Mouse (Mus musculus): Measurements from ENCODE around the gene Atg16l2. TPM values are rescaled to one million over a fixed set of nuclear protein-coding genes. Genes with fewer than 3 reads are reported as not detected.
A peak's percentile ranks its signal among the peaks of the same experiment; 100 is the strongest.

Atg16l2 gene
- total RNA-seq, 2 experiments from 2014 or later = 52.1 to 52.4 TPM

DNA sequence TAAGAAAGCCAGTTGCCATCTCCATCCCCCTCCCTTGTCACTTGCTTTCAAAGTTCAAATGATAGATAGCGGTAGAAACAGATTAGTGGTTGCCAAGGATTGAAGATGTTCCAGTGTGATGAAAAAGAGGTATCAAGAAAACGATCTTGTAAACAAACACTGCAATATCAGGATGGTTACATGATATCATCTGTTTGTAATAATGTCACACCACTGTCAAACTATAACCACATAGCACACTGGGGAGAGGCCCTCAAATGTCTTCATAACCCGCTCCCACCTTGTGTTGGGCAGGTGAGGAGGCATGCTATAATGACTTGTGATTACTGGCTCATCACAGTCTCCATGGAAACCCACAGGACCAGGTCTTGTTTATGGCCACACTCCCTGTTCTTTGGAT lies 3.7 kb downstream of the Atg16l2 start:
- intact Hi-C loops (cut with DNase I) = loop anchor here (10.0 kb wide), 1 partner anchor 394 kb away; no protein-coding TSS in a partner anchor
- DNase-seq (ENCODE audit: extremely low spot score in 1 of 2, low spot score in 2 of 2) = no peak

DNA sequence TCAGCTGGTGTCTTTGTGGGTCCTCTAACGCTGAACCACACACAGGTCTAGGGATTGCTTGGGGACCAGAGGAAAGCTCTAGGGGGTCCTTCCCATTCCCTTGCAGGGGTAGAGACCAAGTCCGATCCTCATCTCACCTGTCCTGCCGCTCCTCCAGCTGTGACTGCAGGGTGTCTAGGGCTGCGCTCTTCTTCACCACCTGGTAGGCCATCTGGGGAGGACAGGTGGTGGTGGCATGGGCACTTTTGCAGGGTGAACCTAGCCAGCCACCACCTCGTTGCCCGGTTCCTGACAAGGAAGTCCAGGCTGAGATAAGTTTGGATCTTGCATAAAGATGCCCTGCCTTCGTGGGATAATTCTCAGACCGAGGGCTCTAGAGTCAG lies 5.0 kb downstream of the Atg16l2 start:
- no peak for DNase-seq (ENCODE audit: extremely low spot score in 1 of 2, low spot score in 2 of 2)
- intact Hi-C loops (cut with DNase I) = loop anchor here (10.0 kb wide), 1 partner anchor 392 kb away; no protein-coding TSS in a partner anchor

DNA sequence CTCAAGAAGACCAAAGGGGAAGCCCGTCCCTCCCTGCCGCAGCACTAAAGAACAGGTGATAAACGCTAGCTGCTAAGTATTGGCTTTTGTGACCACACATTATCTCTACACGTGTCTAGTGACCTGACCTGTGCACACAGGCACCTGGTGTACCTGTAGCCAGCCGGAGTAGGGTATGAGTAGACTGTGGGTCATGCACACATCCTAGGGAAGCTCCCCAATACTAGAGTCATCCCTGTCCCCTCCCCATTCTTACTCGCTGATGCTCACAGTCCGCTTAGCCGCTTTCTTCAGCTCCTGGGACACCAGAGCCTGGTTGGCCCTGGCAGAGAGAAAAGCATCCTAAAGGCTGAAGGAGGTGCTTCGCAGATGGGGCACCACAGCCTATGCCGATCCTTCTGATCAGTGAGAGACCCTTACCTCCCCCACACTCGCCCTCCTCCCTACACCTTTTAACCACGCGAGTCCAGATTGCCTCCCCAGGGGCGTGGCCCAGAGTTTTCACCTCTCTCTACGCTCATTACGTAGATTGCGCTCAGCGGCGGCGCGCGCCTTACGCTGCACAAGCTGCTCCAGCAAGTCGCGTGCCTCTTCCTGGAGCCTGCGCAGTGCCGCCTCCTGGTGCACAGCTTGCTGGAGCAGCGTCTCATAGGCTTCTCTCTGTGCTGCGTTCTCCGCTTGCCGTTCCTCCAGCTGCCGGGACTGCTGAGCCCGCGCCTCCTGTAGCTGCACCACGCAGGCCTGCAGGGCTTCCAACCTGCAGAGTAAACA lies 5.6 kb downstream of the Atg16l2 start:
- intact Hi-C loops (cut with DNase I) = loop anchor here (1.0 to 10.0 kb wide), 2 partner anchors 18 to 392 kb away; no protein-coding TSS in a partner anchor
- DNase-seq (ENCODE audit: extremely low spot score in 1 of 2, low spot score in 2 of 2) = peak; percentile 88 to 92

DNA sequence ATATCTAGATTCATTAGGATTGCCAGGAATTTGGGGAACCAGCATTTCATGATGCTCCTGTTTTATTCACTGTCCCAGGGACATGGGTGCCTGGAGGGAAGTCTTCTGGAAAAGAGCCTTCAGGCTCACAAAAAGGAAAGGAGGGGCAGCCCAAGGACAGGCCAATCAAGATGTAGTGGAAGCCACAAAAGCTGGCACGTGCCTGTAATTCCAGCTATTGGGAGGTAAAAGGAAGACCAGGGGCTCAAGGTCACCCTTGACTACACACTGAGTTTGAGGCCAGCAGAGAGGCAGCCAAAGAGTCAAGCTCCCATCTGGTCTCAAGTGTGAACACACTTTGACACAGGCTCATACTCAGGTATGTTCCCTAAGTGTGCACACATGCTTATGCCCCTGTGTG lies 6.6 kb downstream of the Atg16l2 start:
- intact Hi-C loops (cut with DNase I) = loop anchor here (10.0 kb wide), 1 partner anchor 391 kb away; no protein-coding TSS in a partner anchor
- no peak for DNase-seq (ENCODE audit: extremely low spot score in 1 of 2, low spot score in 2 of 2)

DNA sequence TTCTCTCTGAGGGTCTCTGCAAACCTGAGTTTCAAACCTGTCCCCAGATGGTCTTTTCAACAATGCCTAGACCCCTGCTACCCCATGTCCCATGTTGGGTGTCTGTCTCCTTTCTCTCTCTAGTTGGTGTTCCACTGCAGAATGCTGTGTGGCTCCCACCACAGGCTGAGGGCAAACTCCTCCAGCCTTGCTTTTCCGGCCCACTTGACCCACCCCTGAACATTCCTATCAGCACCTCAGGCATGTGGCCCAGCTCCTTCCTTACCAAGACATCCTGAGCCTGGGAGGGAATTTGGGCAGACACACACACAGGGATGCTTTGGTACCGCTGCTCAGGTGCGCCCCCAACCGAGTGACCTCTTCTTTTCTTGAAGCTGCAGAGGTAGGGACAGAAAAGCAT lies 8.4 kb downstream of the Atg16l2 start:
- DNase-seq (ENCODE audit: extremely low spot score in 1 of 2, low spot score in 2 of 2) = no peak
- intact Hi-C loops (cut with DNase I) = loop anchor here (10.0 kb wide), 1 partner anchor 389 kb away; no protein-coding TSS in a partner anchor

DNA sequence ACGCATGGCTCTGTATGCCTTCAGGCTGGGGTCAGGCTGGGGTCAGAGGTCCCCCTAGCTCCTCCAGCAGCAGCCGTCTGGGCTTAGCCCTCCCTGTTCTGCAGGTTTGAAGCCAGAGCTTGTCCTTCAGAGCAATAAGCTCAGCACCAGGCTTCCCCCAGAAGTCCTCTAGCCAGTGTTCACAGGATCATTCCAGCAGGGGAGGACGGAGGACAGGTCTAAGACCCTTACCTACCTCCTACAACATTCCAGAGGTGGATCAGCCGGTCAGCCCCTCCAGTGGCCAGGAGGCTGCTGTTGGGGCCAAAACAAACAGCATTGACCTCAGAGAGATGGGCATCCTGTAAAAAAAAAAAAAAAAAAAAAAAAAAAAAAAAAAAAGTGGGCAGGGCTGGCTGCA lies 8.9 kb downstream of the Atg16l2 start:
- intact Hi-C loops (cut with DNase I) = loop anchor here (10.0 kb wide), 1 partner anchor 388 kb away; no protein-coding TSS in a partner anchor

DNA sequence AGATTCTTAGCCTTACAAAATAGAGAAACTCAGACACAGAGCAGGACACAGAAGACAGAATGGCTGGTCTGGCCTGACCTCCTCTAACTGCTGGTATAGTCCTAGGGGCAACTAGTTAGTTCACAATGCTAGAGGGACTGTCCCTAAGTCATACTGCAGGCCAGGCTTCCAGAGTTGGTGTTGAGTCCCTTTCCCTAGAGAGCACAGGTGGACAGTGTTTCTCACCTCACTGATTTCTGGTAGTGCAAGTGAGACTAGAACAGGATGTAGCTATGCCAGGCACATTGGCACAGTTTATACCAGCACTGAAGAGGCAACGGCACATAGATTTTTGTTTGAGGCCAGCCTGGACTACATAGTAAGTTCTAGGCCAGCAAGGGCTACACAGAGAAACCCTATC lies 9.4 kb downstream of the Atg16l2 start:
- intact Hi-C loops (cut with DNase I) = loop anchor here (10.0 kb wide), 1 partner anchor 388 kb away; no protein-coding TSS in a partner anchor
- no peak for DNase-seq (ENCODE audit: extremely low spot score in 1 of 2, low spot score in 2 of 2)

More for the DNA sequence above, 8.9 kb downstream of the Atg16l2 start:
- no peak for DNase-seq (ENCODE audit: extremely low spot score in 1 of 2, low spot score in 2 of 2)

DNA sequence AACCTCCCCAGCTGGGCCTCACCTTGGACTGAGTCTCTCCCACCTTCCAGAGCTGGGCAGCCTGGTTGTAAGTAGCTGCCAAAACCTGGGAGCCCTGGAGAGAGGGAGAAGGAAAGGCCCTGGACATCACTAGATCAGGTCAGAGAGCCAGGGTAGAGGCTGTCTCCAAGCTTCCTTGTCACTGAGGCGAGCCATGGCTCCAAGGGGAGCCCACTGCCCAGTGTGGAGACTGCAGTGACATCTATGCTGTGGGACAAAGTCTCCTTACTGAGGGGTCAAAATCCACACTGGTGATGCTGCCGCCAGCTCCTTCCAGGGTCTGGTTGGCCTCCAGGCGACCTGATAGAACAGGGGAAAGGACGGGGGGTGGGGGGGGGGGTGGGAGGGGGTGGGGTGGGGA lies 10.0 kb downstream of the Atg16l2 start:
- intact Hi-C loops (cut with DNase I) = loop anchor here (10.0 kb wide), 1 partner anchor 387 kb away; no protein-coding TSS in a partner anchor

DNA sequence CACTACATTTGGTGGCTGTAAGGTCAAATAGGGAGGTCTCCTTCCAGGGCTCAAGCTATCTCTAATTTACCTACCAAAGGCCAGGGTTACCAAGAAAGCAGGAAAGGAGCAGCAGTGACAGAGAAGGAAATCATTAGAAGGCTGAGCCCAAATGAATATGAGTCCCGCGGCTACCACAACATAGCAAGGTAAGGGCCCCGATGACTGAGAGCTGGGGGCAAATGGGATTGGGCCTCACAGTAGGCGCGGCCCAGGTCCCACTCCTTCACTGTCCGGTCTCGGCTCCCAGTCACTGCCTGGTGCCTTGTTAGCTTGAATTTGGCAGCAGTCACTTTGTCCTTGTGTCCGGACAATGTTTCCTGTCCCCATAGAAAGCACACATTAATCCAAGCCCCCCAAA lies 10.4 kb downstream of the Atg16l2 start:
- intact Hi-C loops (cut with DNase I) = loop anchor here (10.0 kb wide), 1 partner anchor 387 kb away; no protein-coding TSS in a partner anchor
- DNase-seq (ENCODE audit: extremely low spot score in 1 of 2, low spot score in 2 of 2) = no peak

More for the DNA sequence above, 10.0 kb downstream of the Atg16l2 start:
- DNase-seq (ENCODE audit: extremely low spot score in 1 of 2, low spot score in 2 of 2) = no peak

DNA sequence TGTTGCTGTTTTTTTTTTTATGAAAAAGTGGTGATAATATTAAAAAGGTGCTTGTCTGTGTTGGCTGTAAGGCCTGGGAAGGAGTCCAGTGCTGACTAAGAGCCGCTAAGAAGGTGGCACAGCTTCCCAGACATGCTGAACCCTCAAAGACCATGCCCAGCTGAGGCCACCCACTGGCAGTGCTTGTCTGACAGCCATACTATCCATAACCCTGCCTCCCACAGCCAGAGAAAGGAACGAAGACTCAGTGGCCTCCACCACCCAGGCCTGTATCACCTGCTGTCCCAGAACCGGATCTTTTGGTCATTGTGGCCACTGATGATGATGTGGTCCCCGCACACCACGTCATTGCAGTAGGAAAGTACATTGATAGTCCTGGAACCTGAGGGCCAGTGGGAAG lies 10.8 kb downstream of the Atg16l2 start:
- no peak for DNase-seq (ENCODE audit: extremely low spot score in 1 of 2, low spot score in 2 of 2)
- intact Hi-C loops (cut with DNase I) = loop anchor here (10.0 kb wide), 1 partner anchor 386 kb away; no protein-coding TSS in a partner anchor

DNA sequence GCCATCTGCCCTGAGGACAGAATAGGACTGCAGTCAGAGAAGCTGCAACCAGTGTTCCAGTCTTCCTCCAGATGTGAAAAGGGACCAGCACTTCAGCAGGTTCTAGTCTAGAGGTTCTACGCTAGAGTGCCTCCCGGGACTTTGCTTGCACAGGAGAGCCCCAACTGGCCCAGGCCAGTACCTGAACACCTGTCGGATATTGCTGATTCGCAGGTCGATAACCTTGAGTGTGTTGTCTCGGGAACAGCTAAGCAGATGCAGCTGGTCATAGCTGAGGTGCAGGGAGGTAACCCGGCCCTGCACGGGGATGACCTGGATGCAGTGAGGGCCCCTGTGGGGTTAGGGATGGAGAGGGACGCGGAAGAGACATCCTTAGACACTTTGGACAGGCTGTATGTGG lies 11.7 kb downstream of the Atg16l2 start:
- intact Hi-C loops (cut with DNase I) = loop anchor here (10.0 kb wide), 1 partner anchor 386 kb away; no protein-coding TSS in a partner anchor

DNA sequence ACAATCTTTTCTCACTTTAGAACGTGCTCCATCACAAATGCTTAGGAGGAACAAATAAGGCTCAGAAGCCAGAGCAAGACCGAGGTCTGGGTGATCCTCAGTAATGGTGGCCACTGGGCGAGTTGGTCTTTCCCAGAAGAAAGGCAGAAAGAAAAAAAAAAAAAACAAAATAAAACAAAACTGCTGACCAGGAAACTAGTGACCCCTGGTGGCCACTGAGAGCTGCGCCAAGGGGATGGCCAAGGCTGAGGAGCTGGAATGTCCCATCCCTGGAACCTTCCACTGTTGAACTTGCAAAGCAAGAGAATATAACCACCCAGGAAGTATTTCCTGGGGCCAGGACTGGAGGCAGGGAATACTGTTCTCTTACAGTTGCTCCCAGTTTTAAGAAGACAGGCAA lies 13.6 kb downstream of the Atg16l2 start:
- intact Hi-C loops (cut with DNase I) = loop anchor here (5.0 kb wide), 1 partner anchor 226 kb away; no protein-coding TSS in a partner anchor
- peak in 1 of 2 experiments; percentile 71 for DNase-seq (ENCODE audit: extremely low spot score in 1 of 2, low spot score in 2 of 2)

More for the DNA sequence above, 11.7 kb downstream of the Atg16l2 start:
- no peak for DNase-seq (ENCODE audit: extremely low spot score in 1 of 2, low spot score in 2 of 2)

DNA sequence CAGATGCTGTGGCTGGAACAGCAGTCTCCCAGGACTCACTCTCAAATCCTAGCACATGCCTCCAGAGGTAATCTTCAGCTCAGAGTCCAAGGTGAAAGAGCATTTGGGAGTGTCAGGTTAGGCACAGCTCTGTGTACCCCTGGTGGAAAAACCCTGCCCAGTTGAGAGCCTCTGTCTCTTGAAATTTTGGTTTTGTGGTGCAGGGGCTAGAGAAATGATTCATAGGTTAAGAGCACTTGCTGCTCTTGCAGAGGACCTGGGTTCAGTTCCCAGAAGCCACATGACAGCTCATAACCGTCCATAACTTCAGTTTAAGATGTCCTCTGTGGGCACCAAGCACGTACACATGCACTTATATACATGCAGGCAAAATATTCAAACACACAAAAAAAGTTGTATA lies 14.2 kb downstream of the Atg16l2 start:
- intact Hi-C loops (cut with DNase I) = loop anchor here (5.0 kb wide), 1 partner anchor 226 kb away; no protein-coding TSS in a partner anchor
- DNase-seq (ENCODE audit: extremely low spot score in 1 of 2, low spot score in 2 of 2) = no peak

DNA sequence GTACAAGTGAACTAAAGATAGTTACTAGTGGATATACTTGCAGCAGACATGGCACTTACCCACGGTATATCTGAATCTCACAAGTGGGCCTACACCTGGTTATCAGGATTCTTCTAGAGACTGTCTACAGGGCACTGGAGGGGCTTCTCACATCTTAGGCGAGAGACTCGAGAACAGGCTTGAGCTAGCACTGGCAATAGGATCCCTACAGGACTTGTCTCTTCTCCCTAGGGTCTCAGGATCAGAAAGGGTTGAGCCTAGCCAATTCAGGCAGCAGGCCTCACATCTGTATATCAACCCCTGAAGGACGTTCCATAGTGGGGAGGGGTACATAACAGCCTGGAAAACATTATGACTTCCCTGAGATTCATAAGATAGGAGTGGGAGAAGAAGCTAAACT lies 15.2 kb downstream of the Atg16l2 start:
- intact Hi-C loops (cut with DNase I) = loop anchor here (5.0 kb wide), 1 partner anchor 225 kb away; no protein-coding TSS in a partner anchor
- no peak for DNase-seq (ENCODE audit: extremely low spot score in 1 of 2, low spot score in 2 of 2)

DNA sequence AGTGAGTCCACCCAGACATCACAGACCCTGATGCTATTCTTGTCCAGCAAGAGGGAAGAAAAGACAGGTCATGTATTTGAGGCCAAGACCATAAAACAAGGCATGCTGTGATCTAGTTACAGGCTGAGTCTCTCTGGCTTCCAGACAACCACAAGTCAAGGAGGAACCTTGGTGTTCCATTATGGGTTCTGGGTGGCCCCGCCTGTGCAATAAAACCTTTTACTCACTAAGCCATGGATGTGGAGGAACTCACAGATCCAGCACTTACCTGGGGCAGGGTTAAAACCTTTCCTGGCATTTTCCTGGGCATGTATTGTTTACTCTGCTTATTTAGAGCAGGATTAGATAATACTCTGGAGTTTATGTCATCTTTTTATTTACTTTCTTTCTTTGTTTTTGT lies 17.5 kb downstream of the Atg16l2 start:
- intact Hi-C loops (cut with DNase I) = no loop called here
- no peak for DNase-seq (ENCODE audit: extremely low spot score in 1 of 2, low spot score in 2 of 2)

DNA sequence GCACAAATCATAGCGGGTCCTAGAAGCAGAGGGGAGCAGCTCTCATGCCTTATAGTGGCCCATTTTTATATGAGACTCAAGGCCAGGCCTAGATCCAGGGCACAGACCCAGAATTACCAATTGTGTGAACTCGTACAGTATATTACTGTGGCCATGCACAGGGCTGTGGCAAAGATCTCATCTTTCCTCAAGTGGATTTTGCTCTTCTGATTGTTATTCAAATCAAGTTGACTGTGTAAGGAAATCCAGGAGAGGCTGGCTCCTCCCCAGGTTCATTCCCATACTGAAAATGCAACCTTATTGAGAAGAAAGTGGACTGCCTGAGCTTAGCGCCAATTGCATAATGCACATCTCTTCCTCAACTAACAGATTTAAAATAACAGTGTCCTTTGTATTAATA lies 19.3 kb downstream of the Atg16l2 start:
- intact Hi-C loops (cut with DNase I) = no loop called here
- no peak for DNase-seq (ENCODE audit: extremely low spot score in 1 of 2, low spot score in 2 of 2)

DNA sequence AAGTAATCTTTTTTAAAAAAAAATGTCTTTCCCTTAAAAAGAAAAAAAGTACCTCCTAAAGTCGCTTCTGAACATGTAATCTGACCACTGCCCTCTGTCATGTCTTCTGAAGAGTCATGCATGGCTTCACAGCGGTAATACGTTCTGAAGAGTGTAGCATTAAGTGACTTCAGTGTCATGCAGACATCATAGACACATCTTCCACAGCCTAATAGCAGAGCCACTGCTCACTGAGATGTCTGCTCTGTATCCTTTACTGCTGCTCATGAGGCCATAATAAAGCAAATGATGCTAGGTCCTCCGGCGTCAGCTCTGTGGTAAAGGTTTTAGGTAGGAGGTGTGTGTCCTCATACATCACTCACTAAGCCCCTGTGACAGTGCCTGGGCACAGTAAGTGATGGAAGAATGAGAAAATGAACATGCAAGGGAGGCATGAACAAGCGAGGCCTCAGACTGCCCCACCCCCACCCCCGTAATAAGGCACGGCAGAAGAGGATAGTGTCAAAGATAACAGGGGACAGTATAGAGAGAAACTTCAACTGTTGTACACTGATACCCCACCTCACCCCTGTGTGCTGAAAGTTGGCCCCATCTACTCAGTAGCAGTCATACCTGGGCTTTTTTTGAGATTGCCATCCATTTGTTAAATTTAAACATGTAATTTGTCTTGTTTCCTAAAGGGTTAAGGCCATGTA lies 29.4 kb downstream of the Atg16l2 start:
- intact Hi-C loops (cut with DNase I) = no loop called here
- DNase-seq (ENCODE audit: extremely low spot score in 1 of 2, low spot score in 2 of 2) = no peak

DNA sequence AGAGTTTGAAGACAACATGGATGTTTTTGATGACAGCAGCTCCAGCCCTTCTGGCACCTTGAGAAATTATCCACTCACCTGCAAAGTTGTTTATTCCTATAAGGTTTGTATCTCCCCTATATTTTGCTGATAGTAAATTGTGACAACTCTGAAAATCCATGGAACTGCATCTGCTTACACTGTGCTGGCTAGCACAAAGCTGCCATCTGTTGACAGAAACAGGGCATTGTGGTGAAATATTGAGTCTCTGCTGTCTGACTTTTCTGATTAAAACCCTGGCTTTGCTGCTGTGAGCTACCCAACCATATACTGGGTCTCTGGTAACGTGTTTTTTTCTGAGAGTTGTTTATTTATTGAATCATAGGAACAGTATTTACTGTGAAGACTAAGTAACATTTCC lies 30.4 kb downstream of the Atg16l2 start:
- no peak for DNase-seq (ENCODE audit: extremely low spot score in 1 of 2, low spot score in 2 of 2)
- intact Hi-C loops (cut with DNase I) = no loop called here

DNA sequence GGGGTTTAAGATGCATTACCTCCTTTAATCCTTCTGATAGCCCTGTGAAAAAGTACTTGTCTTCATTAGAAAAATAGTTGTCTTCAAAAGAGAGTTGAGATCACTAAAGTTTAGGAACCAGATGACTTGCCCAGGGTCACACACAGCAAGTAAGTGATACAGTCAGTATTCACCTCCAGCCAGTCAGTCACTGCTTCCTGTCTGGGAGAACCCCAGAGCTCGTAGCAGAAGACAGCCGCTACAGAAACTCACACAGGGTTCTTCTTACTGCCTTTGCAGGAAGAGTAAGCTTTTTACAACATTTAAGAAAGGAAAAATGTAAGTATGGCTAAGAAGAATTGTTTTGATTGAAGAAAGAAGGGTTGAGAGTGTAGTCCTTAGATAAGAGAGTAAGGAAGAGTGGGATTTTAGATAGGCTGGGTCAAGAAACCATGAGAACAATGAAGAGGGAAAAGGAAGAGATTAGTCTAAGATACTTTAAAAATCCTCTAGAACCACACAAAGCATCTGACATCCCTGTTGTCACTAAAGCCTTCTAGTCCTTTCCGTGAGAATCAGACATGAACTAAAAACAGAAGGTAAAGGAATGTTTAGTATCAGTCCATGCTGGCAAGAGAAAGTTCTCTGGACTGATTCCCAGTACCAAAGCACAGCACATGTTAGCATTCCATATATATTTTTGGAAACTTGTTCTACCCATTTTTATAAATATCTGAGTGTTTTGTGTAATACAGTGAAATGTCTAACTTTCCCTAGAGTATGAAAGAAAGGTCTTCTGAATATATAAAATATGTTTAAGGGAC lies 34.4 kb downstream of the Atg16l2 start:
- DNase-seq (ENCODE audit: extremely low spot score in 1 of 2, low spot score in 2 of 2) = peak in 1 of 2 experiments; percentile 50
- intact Hi-C loops (cut with DNase I) = no loop called here

Data from left cerebral cortex, postnatal 10 days (tissue).